Mouse (Mus musculus) embryonic fibroblast, embryonic 13.5 days (primary cell): ENCODE results near the gene Luzp1. TPM values are rescaled to one million over a fixed set of nuclear protein-coding genes. Genes with fewer than 3 reads are reported as not detected.

Experiments used
- H3K27ac ChIP-seq: 2 replicates; pipeline ENCODE4 v1.5.1; 2012; ENCODE audit warnings: low read length, control low read depth, inconsistent platforms; ENCODE audit not compliant: insufficient read depth
- H3K4me1 ChIP-seq: 2 replicates; pipeline ENCODE4 v1.6.1; 2011; ENCODE audit warnings: low read length; ENCODE audit not compliant: control insufficient read depth, insufficient read depth
- H3K4me3 ChIP-seq: 2 replicates; pipeline ENCODE4 v1.5.1; 2011; ENCODE audit warnings: mild to moderate bottlenecking, control low read depth, low read length; ENCODE audit not compliant: insufficient read depth
- CTCF ChIP-seq: IDR thresholded peaks from 2 replicates; pipeline ENCODE4 v1.5.1; 2011; ENCODE audit warnings: mild to moderate bottlenecking, control low read depth, low read length, moderate library complexity, borderline replicate concordance; ENCODE audit not compliant: insufficient read depth
- POLR2A ChIP-seq: IDR thresholded peaks from 2 replicates; pipeline ENCODE4 v1.6.1; 2011; ENCODE audit warnings: low read depth, mild to moderate bottlenecking, control low read depth, low read length, moderate library complexity
- polyA plus RNA-seq: library from polyadenylated mRNA; stranded (reverse); fragments of >200 nt; gene quantifications from 2 replicates; pipeline ENCODE4 v1.2.4, GENCODE M21; 2011; ENCODE audit warnings: low read depth; ENCODE audit not compliant: missing spikeins, insufficient read length

The Luzp1 gene
- polyA plus RNA-seq, 1 experiment = 58.5 TPM

DNA sequence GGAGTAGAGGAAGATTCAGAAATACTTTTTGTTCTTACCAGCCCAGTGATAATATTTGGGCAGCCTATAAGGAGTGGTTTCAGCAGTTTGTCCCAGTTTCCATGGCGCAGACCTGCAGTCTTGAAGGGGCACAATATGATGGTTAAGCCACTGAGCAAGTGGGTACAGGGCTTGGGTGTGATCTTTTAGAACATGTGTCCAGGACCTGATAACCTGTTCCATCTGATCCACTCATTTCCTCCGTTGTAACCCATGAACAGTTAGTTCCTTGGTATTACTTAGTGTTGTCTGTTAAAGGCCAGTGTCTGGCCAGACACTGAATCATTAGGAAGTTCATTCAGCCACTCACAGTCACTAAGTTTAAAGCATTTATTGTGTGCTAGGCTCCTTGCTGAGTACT lies 54.7 kb downstream of the Luzp1 start:
- peaks cover 2% of the 10 kb centered on the region; the same call in 1 of the 2 replicates for H3K4me1 ChIP-seq
- H3K27ac ChIP-seq = no peak overlapping the region
- no peak overlapping the region for H3K4me3 ChIP-seq
- no peak for TF ChIP-seq CTCF

DNA sequence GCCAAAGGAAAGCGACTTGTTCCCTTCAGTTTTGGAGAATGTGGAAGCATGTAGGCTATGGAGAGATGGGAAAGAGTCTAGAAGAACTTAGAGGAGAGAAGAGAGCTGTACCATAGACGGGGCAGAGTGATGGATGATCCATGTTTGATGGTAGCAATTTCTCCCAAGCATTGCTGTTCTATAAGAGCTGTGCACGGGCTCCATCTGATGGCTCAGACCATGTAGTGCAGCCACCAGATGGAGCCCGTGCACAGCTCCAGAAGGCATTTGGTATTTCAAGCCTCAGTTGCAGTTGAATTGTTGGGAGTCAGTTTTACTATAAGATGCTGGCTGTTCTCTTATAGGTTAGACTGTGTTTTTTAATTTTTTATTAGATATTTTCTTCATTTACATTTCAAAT lies 56.9 kb downstream of the Luzp1 start:
- H3K4me1 ChIP-seq = peaks cover 2% of the 10 kb centered on the region; the same call in 1 of the 2 replicates

DNA sequence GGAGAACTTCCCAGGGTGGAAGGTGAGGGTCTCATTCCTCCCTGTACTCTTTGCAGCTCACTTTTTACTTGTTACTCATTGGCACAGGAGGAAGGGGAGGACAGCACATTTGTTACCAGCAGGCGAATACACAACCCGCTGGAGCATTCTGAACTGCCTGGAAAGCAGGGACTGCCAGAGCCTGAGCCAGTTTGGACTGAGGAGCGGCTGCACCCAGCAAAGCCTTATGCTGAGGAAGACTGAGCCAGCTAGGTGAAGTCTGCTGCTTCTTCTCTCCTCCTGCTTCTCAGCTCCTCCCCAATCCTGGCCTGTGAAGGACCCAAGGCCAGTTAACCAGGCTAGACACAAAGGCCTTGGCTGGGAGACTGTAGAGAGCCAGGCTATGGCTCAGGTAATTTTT lies 75.6 kb downstream of the Luzp1 start:
- no peak overlapping the region for H3K4me3 ChIP-seq
- no peak overlapping the region for H3K27ac ChIP-seq
- H3K4me1 ChIP-seq = no peaks in the 10 kb centered on the region
- TF ChIP-seq POLR2A = no peak
- TF ChIP-seq CTCF = no peak

More for the DNA sequence above, 56.9 kb downstream of the Luzp1 start:
- TF ChIP-seq POLR2A = no peak
- TF ChIP-seq CTCF = peak; percentile 42; the same call in 1 of the 2 replicates
- Histone ChIP-seq H3K4me3 (no peak overlapping the region), H3K27ac (no peak overlapping the region)

DNA sequence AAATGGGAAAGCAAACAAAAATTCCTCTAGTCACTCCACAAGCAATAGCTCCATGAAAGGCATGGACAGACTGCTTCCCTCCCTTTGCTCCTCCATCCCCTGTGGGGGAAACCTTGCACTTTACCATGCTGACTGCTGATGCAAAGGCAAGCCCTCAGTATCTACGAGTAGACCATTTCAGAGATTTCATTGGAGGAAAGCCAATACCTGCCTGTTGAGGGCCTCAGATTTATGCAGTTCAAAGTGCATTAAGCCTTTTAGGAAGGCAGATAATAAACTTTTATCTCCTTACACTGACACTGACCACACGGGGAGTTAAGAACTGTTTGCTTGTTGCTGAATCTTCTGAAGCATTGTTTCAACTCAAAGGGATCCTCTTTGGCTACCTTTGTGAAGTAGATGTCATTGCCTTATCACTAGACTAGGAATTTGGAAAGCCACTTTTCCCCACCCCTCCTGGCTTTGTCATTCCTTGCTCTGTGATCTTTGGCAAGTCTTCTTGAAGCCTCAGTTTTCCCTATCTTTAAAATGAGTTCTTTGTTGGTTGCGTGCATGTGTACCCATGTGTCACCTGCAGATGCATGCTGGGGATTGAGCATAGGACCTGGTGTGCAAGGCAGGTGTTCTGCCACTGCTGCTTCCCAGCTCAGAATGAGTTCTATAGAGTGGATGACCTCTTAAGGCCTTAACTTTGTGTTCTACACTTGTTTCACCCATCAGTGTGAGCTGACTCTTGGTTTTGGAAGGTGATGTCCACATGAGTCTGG lies 76.9 kb downstream of the Luzp1 start:
- Histone ChIP-seq H3K4me1 (no peaks in the 10 kb centered on the region), H3K27ac (no peak overlapping the region), H3K4me3 (no peak overlapping the region)
- TF ChIP-seq CTCF (no peak), POLR2A (no peak)

DNA sequence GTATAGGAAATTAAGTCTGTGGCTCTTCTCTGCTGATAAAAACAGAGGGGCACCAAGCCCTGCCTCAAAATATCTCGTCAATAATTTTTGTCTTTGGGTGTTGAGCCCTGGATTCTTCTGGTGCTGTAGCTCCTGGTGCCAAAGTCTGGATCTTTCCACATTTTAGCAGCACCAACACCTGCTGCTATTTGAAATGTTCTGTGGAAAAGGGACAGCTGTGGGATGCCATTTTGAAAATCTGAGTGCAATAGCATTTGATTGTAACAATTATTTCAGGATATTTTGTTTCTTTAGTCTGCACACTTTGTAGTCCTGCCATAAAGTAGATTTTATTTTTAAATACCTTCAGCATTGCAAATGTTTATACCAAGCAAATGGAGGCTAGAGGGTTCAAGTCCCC lies 78.2 kb downstream of the Luzp1 start:
- TF ChIP-seq POLR2A = no peak
- TF ChIP-seq CTCF = no peak
- Histone ChIP-seq H3K4me1 (no peaks in the 10 kb centered on the region), H3K27ac (no peak overlapping the region), H3K4me3 (no peak overlapping the region)

DNA sequence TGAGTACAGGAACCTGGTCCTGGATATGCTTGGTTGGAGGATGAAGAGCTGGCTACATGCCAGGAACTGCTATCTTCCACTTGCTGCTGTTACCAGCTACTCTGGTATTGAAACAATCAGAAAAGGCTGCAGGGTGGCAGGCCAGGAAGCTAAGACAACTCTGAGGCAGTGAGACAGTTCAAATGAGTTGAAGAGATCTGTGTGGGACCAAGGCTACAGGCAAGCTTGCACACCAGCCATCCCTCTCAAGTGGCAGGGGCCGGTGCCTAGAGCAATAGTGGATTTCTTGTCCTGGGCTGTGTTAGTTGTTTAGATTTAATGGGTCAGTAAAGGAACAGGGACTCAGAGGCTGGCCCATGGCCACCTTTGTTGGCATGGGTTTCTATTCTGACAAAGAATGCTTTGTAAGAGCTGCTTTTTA lies 78.8 kb downstream of the Luzp1 start:
- TF ChIP-seq CTCF (no peak), POLR2A (no peak)
- H3K27ac ChIP-seq = no peak overlapping the region
- H3K4me3 ChIP-seq = no peak overlapping the region
- H3K4me1 ChIP-seq = no peaks in the 10 kb centered on the region

DNA sequence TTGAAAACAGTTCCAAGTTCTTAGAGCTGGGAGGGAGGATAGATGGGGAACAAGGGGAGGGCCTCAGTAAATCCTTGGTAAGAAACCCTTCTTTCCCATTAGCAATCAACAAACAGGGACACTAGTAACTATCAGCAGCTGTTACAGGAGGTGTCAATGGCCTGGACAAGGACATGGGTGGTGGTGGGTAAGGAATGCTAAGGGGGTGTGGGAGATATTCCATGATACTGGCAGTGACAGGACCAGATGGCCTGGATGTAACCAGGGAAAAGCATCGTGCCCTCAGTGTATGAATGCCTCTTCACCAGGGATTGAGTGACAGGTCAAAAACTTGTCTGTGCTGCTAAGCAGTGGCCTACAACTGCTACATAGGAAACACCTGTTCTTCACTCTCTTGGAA lies 83.5 kb downstream of the Luzp1 start:
- no peak for TF ChIP-seq CTCF
- TF ChIP-seq POLR2A = no peak
- Histone ChIP-seq H3K4me3 (no peak overlapping the region), H3K4me1 (no peaks in the 10 kb centered on the region), H3K27ac (no peak overlapping the region)

DNA sequence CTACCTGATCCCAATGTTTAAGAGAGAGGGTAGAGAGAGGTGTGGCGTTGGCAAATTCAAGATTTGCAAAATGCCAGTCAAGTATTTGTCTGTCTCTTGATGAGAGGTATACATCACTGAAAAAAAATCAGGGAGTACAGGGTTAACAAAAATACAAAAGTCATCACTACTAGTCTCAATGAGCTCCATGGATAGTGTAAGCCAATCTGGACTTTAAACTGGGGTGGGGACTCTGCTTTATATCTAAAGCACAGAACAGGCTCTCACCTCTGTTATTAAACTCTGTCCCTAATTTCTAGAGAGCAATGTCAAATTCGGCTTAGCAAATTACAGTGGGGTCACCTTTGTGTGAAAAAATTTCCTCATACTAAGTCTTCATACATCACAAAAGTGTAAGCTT lies 88.1 kb downstream of the Luzp1 start:
- TF ChIP-seq POLR2A = no peak
- no peak for TF ChIP-seq CTCF
- no peaks in the 10 kb centered on the region for H3K4me1 ChIP-seq
- no peak overlapping the region; the same call in 1 of the 2 replicates for H3K27ac ChIP-seq
- no peak overlapping the region for H3K4me3 ChIP-seq

DNA sequence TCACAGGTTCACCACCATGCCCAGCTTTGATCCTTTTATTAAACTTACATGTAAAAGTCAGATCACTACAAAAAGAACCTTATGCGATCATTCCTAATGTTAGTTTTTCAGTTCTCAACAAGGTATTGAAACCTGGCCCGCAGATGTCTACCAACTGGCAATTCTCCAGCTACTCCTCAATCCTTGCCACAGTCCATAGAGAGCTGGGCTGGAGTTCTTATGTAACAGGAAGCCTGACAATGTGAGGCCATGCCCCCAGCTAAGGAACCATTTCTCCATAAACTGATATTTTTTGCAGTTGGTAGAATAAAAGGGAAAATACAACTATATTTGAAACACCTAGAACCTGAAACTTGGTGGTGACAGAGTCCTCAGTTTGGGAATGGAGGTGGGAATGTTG lies 90.1 kb downstream of the Luzp1 start:
- Histone ChIP-seq H3K27ac (no peak overlapping the region), H3K4me1 (no peaks in the 10 kb centered on the region), H3K4me3 (no peak overlapping the region)
- no peak for TF ChIP-seq POLR2A
- TF ChIP-seq CTCF = no peak

DNA sequence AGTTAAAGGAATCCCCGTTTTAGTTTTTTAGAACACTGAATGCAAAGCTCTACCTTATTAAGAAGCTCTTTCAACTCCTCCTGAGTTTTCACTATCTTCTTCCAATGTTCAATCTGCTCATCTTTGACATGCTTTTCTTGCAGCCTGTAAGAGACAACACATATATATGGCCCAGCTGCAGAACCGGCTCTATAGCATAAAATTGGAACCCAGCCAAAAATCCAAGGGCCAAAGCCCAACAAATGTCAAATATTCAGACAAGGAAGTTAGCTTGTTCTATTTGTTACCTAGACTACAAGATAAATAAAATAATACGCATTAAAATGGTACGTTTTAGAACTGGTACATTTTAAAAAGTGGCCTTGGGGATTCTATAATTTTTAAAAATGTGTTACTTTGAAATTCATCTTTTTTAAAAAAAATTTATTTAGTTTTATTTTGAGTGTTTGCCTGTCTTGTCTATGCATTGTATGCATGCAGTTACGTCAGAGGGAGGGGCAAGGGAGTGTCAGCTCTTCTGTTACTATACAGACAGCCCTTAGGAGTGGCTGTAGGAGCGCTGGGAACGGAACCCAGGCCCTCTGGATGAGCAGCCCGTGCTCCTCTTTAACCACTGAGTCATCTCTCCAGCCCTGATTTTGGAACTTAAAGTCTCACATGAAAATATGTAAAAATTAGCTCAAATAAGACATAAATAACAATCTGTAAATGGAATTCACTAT lies 90.9 kb downstream of the Luzp1 start:
- H3K27ac ChIP-seq = no peak overlapping the region
- H3K4me3 ChIP-seq = no peak overlapping the region
- no peaks in the 10 kb centered on the region for H3K4me1 ChIP-seq
- TF ChIP-seq POLR2A (no peak), CTCF (no peak)
